Mouse (Mus musculus): ENCODE measurements around the gene Abcc8.

DNA sequence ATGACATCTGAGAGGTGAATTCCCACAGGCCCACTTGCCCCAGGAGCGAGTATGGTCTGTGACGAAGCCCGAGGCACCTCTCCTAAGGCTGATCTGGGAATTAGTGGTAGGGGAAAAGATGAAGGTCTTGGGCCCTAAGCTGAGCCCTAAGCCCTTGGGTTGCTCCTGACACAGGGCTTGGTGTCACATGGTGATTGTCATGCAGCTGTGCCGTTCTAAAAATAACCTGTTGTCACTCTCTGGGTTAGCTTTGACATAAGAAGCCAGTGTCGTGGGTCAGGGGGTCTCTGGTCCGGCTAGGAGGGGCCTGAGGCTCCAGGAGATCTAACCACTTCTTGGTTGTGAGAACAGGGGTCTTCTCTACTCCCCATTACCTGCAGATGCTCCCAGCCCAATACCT, 67.9 kb downstream of the Abcc8 start:
- TF ChIP-seq POLR2A (IDR thresholded peaks at IDR 0.05; ENCODE audit: insufficient read depth, low read depth, low read length): no peak
- TF ChIP-seq CTCF (IDR thresholded peaks at IDR 0.05; ENCODE audit: insufficient read depth, low read depth, low read length): no peak

Measured in olfactory bulb, adult 2 months (tissue).